Mouse (Mus musculus) ES-Bruce4 (cell line): ENCODE results near the gene Olfr1013. TPM values are rescaled to one million over a fixed set of nuclear protein-coding genes. Genes with fewer than 3 reads are reported as not detected.

ENCODE experiments used
- H3K27ac ChIP-seq: 2 replicates; pipeline ENCODE4 v1.5.1; 2012; ENCODE audit warnings: low read length, inconsistent platforms; ENCODE audit not compliant: insufficient read depth
- H3K27me3 ChIP-seq: 2 replicates; pipeline ENCODE4 v1.6.1; 2012; ENCODE audit warnings: mild to moderate bottlenecking, low read length, inconsistent platforms; ENCODE audit not compliant: control insufficient read depth, poor library complexity, insufficient read depth, severe bottlenecking
- H3K36me3 ChIP-seq: 2 replicates; pipeline ENCODE4 v1.6.1; 2012; ENCODE audit warnings: inconsistent platforms, mild to moderate bottlenecking, low read length, moderate library complexity; ENCODE audit not compliant: control insufficient read depth, poor library complexity, insufficient read depth, severe bottlenecking
- H3K4me1 ChIP-seq: one replicate; pipeline ENCODE4 v1.8.1; 2011; ENCODE audit warnings: low read length; ENCODE audit not compliant: control insufficient read depth, insufficient read depth
- H3K4me3 ChIP-seq: 2 replicates; pipeline ENCODE4 v1.5.1; 2011; ENCODE audit warnings: low read depth, mild to moderate bottlenecking, low read length
- H3K9ac ChIP-seq: 2 replicates; pipeline ENCODE4 v1.6.1; 2012; ENCODE audit warnings: low read depth, mild to moderate bottlenecking, inconsistent platforms; ENCODE audit not compliant: poor library complexity, severe bottlenecking
- H3K9me3 ChIP-seq: replicated peaks from 2 replicates; pipeline ENCODE4 v1.6.1; 2012; ENCODE audit warnings: mild to moderate bottlenecking, low read length, inconsistent platforms; ENCODE audit not compliant: control insufficient read depth, poor library complexity, insufficient read depth, severe bottlenecking
- CTCF ChIP-seq: IDR thresholded peaks from one replicate; pipeline ENCODE4 v1.8.1; 2011; ENCODE audit warnings: low read depth, low read length
- EP300 ChIP-seq: IDR thresholded peaks from 2 replicates; pipeline ENCODE4 v1.6.1; 2011; ENCODE audit warnings: low read depth, low read length; ENCODE audit not compliant: insufficient read depth
- POLR2A ChIP-seq: IDR thresholded peaks from one replicate; pipeline ENCODE4 v1.8.1; 2011; ENCODE audit warnings: low read length; ENCODE audit not compliant: insufficient read depth
- polyA plus RNA-seq: library from polyadenylated mRNA; stranded (reverse); fragments of >200 nt; gene quantifications from 2 replicates; pipeline ENCODE4 v1.2.4, GENCODE M21; 2011; ENCODE audit warnings: low read depth; ENCODE audit not compliant: missing spikeins, insufficient read depth, insufficient read length

Olfr1013 gene
- not detected in 2 replicates for polyA plus RNA-seq

DNA sequence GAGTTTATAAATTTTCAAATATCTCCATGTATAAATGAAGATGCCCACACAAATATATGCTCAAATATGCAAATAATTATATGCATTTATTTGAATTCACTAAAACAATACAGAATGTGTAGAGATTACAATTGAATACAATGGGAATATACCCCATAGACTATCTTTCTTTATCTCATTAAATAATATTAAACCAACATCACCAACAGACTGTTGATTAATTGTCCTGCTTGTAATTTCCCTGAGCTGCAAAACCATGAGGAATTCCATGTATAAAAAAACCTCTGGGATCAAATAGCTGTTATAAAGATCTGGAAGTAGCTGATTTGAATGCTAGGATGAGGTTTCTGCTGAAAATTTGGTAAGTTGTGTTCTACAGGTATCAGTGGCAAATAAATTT is at the start of gene Olfr1013:
Gene Olfr1013, plus strand, starts transcription at position 301 of the 400 bp plus-strand sequence.
- Histone ChIP-seq H3K27me3 (no peaks in the 10 kb centered on the region), H3K9ac (no peak within 1 kb of the TSS), H3K4me3 (no peak within 1 kb of the TSS), H3K27ac (no peak within 1 kb of the TSS), H3K9me3 (no peaks in the 10 kb centered on the region), H3K4me1 (no peaks in the 10 kb centered on the region), H3K36me3 (no peaks in the 10 kb centered on the region)
- TF ChIP-seq EP300 = no peak

GRCm38 (mm10) chr2:85725793-85726192 is 41.1 kb upstream of the Olfr1013 start:
- Histone ChIP-seq H3K36me3 (no peaks in the 10 kb centered on the region), H3K9ac (no peak overlapping the region), H3K27me3 (no peaks in the 10 kb centered on the region), H3K4me3 (no peak overlapping the region), H3K27ac (no peak overlapping the region), H3K4me1 (no peaks in the 10 kb centered on the region), H3K9me3 (no peaks in the 10 kb centered on the region)
- TF ChIP-seq CTCF (no peak), POLR2A (no peak), EP300 (no peak)

DNA sequence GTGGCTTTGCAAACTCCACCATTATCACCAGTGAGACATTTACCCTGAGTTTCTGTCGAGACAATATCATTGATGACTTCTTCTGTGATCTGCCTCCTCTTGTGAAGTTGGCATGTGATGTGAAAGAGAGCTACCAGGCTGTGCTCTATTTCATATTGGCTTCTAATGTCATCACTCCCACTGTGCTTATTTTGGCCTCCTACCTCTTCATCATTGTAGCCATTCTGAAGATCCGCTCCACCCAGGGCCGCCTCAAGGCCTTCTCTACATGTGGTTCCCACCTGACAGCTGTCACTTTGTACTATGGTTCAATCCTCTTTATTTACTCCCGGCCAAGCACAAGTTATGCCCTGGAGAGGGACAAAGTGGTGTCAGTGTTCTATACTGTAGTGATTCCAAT is 13.1 kb upstream of the Olfr1013 start:
- Histone ChIP-seq H3K4me1 (no peaks in the 10 kb centered on the region), H3K9me3 (no peaks in the 10 kb centered on the region), H3K36me3 (no peaks in the 10 kb centered on the region), H3K4me3 (no peak overlapping the region), H3K9ac (no peak overlapping the region), H3K27ac (no peak overlapping the region), H3K27me3 (no peaks in the 10 kb centered on the region)
- TF ChIP-seq CTCF = no peak
- no peak for TF ChIP-seq POLR2A

DNA sequence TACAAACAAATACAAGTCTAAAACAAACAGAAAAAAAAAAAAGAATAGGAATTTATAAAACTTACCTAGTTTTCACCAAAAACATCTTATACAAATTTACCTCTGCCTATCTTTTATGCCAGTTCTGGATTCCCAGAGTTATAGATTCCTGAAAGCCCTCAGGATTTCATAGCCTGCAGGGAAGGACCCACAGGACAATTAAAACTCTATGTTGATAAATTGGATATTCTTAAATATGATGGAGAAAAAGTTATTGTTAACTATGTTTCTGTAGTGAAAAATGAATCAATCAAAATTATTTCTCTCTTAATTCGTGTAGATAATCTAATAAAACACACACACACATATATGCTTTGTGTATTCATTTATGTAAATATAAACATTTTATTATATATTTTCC is 4.2 kb upstream of the Olfr1013 start, which contains the start of gene Olfr1012:
Gene Olfr1012, minus strand, starts transcription at position 101 of the 400 bp plus-strand sequence.
- Histone ChIP-seq H3K9me3 (no peaks in the 10 kb centered on the region), H3K4me3 (no peak within 1 kb of the TSS), H3K9ac (no peak within 1 kb of the TSS), H3K27me3 (no peaks in the 10 kb centered on the region), H3K27ac (no peak within 1 kb of the TSS), H3K4me1 (no peaks in the 10 kb centered on the region), H3K36me3 (no peaks in the 10 kb centered on the region)
- TF ChIP-seq EP300 = no peak
- TF ChIP-seq POLR2A = no peak
- TF ChIP-seq CTCF = no peak

- H3K36me3 ChIP-seq = no peaks in the 10 kb centered on the region
- H3K27me3 ChIP-seq = no peaks in the 10 kb centered on the region
- H3K9me3 ChIP-seq = no peaks in the 10 kb centered on the region
- no peak within 1 kb of the TSS for H3K4me3 ChIP-seq
- no peak within 1 kb of the TSS for H3K27ac ChIP-seq
- H3K9ac ChIP-seq = no peak within 1 kb of the TSS
- H3K4me1 ChIP-seq = no peaks in the 10 kb centered on the region
- TF ChIP-seq POLR2A (no peak), CTCF (no peak), EP300 (no peak)
These were observed 5.5 kb downstream of the Olfr1013 start, which contains the start of gene Olfr1014 for GRCm38 (mm10) chr2:85772413-85772812. Gene Olfr1014 (plus strand): TSS chr2:85772713.

DNA sequence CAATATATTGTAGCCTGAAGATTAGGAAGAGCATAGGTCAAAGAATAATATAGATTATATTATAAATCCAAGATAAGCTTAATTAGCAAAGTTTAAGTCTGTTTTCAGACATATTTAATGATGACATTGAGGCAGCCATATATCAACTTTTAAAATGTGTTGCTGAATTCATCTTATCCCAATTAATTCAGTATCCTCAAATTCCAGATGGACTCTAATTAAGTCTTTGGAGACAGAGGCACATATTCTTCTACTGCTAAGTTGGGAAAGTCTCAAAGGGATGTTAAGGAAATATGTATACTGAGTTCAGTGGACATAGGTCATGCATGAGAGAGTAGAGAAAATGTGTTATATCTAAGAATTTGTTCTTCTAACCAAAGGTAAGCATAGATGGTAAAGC is 14.8 kb downstream of the Olfr1013 start, which contains the start of gene Olfr1015:
Gene Olfr1015, plus strand, starts transcription at position 301 of the 400 bp plus-strand sequence.
- H3K27ac ChIP-seq = no peak within 1 kb of the TSS
- no peak within 1 kb of the TSS for H3K9ac ChIP-seq
- no peaks in the 10 kb centered on the region for H3K36me3 ChIP-seq
- no peak for TF ChIP-seq EP300
- TF ChIP-seq POLR2A = no peak
- no peak for TF ChIP-seq CTCF
- no peaks in the 10 kb centered on the region for H3K9me3 ChIP-seq
- H3K4me3 ChIP-seq = no peak within 1 kb of the TSS
- H3K4me1 ChIP-seq = no peaks in the 10 kb centered on the region
- H3K27me3 ChIP-seq = no peaks in the 10 kb centered on the region
